Mouse (Mus musculus) cerebellum, adult 11-12 months (tissue): ENCODE data around the gene Gm10413.
"Not testable (repeated sequence)": the region's sequence is repeated elsewhere in the genome, so short reads cannot be mapped to it uniquely, and the experiment has no call there.

Source experiments
- DNase-seq: peaks from one replicate; pipeline ENCODE4 v3.0.0; 2022

Gene Gm10413

DNA sequence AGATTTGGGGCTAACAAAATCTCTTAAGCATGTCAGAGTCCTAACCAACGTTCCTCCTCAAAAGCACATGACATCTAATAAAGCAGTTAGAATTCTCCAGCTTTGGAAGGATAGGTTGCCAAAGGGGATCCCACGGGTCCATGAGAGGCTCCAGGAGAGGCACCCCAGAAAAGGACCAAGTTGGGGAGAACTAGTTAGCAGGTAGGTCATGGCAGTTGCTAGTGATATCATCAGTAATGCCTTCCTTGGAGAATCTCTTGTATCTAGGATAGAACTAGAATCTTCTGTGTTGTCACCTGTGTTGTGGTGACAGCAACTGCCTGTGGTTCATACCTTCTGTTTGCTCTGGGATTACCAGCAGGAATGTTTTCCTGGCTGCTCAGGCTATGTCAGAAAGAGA lies at the start of gene Gm10413:
Gm10413 (plus strand) TSS at position 301 of the 400 bp plus-strand sequence.
- not testable (repeated sequence) for DNase-seq

- not testable (repeated sequence) for DNase-seq
These were observed 17.4 kb downstream of the Gm10413 start, which contains the start of gene Gm10409 for GRCm38 (mm10) chr14:3412314-3412713. TSS of gene Gm10409 (plus strand) at chr14:3412614.

DNA sequence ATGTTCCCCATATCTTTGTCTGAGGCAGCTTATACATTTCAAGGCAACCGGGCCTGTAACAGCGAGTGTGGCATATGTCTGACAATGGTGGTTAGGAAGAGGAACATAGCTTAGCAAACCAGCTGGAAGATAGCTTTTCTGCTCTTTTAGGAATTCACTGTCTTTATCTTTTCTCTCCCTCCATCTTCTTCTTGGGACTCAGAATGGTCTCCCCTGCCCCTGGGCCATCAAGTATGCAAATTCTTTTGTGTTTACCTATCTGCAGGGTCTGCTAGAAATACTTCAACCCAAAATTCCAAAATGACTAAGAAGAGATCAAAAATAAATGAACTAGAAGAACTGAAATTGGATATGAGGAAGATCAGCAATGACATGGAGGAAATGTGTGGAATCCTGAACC lies 32.9 kb downstream of the Gm10413 start, which contains the start of gene Gm3005:
Gm3005 (plus strand) TSS at position 301 of the 400 bp plus-strand sequence.
- not testable (repeated sequence) for DNase-seq

- DNase-seq: not testable (repeated sequence)
These were observed 54.2 kb downstream of the Gm10413 start, which contains the start of gene Gm10408 for GRCm38 (mm10) chr14:3449079-3449478. TSS of gene Gm10408 (plus strand) at chr14:3449379.
